Comparison of ENCODE assay signal across 8 mouse cellular contexts in the genomic region with DNA sequence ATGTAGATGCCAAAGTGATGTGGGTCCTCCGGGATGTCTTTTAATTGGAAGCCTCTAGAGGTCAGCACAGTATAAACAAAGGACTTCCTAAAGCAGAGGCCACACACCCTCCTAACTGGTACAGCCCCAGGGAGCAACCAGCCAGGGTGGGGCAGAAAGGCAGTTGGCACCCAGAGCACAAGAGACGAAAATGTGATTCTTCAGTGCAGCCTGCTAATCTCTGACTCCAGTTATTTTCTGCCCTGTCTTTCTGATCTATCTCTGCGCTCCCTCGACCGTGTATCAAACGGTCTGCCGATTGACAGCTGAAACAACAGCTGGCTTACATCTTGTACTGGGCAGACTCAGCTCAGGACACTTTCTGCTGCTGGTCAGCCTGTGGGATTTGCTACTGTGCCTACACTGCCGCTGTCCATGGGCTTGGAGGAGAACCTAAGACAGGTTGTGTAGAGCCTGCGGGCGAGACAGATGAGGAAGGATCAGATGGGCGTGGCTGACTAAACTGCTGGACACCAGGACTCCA. TPM values are rescaled to one million over a fixed set of nuclear protein-coding genes. Genes with fewer than 3 reads are reported as not detected.
DNase-seq lines count a peak whose midpoint lies in the region; ATAC-seq and TF ChIP-seq lines count a peak whose summit lies in the region.

No protein-coding gene starts in this region.

- peak; percentile 83 for ATAC-seq in forebrain, embryonic 13.5 days
- peak; percentile 79 for ATAC-seq in hindbrain, embryonic 14.5 days (ENCODE audit: low FRiP score)
- peak; percentile 96 for ATAC-seq in megakaryocyte-erythroid progenitor cell, adult 5-6 weeks (replicated peaks; ENCODE audit: low FRiP score, low TSS enrichment, poor library complexity, severe bottlenecking)

- peak; percentile 62 for DNase-seq in left cerebral cortex, adult 11 months (ENCODE audit: low spot score)
- DNase-seq in left cerebral cortex, postnatal 36 days (ENCODE audit: low spot score in 2 of 2), result no peak
- DNase-seq in brain, adult 2 months (ENCODE audit: low read depth, low spot score), result peak; percentile 79
- DNase-seq in hindbrain, embryonic 14.5 days (ENCODE audit: low spot score), result peak; percentile 59
- DNase-seq in left cerebral cortex, postnatal 4 days, result peak; percentile 64
- DNase-seq in spleen, adult 2 months (ENCODE audit: low read depth in 1 of 2, low spot score in 2 of 2), result peak; percentile 53 to 64

- H3K9ac ChIP-seq in forebrain, embryonic 13.5 days, result no peak overlapping the region
- peak overlapping the region; percentile 26; the same call in 1 of the 2 replicates for H3K9ac ChIP-seq in hindbrain, embryonic 14.5 days

- TF ChIP-seq POLR2A in spleen, adult 2 months (IDR thresholded peaks at IDR 0.05; ENCODE audit: low read depth, low read length), result no peak

- H3K4me3 ChIP-seq in forebrain, embryonic 13.5 days, result no peak overlapping the region
- H3K4me3 ChIP-seq in hindbrain, embryonic 14.5 days (replicated peaks; ENCODE audit: low read length), result no peak overlapping the region
- no peak overlapping the region for H3K4me3 ChIP-seq in spleen, adult 2 months (ENCODE audit: extremely low read depth, insufficient read depth, insufficient read length)

- peak overlapping the region; percentile 86 for H3K27ac ChIP-seq in forebrain, embryonic 13.5 days
- no peak overlapping the region for H3K27ac ChIP-seq in hindbrain, embryonic 14.5 days
- H3K27ac ChIP-seq in spleen, adult 2 months (ENCODE audit: insufficient read depth, low read length), result no peak overlapping the region; the same call in 1 of the 2 replicates

- peaks cover 2% of the 10 kb centered on the region; the same call in 1 of the 2 replicates for H3K27me3 ChIP-seq in forebrain, embryonic 13.5 days
- no peaks in the 10 kb centered on the region for H3K27me3 ChIP-seq in hindbrain, embryonic 14.5 days (ENCODE audit: control insufficient read depth, insufficient read depth, low read length)
- H3K27me3 ChIP-seq in spleen, adult 2 months (ENCODE audit: control insufficient read depth, insufficient read depth, low read length), result no peaks in the 10 kb centered on the region

- intact Hi-C loops in left cerebral cortex, postnatal 36 days (cut with DNase I), result loop anchor here (10.0 kb wide), 2 partner anchors 309 to 459 kb away; no protein-coding TSS in a partner anchor
- intact Hi-C loops in left cerebral cortex, postnatal 4 days (cut with DNase I), result loop anchor here (10.0 kb wide), 1 partner anchor 289 kb away; a partner anchor contains a TSS

- peaks cover 41% of the 10 kb centered on the region for H3K4me1 ChIP-seq in forebrain, embryonic 13.5 days
- H3K4me1 ChIP-seq in hindbrain, embryonic 14.5 days (replicated peaks; ENCODE audit: control insufficient read depth, insufficient read depth, low read length), result peaks cover 17% of the 10 kb centered on the region
- H3K4me1 ChIP-seq in spleen, adult 2 months (ENCODE audit: control insufficient read depth, insufficient read depth, insufficient read length), result peaks cover 3% of the 10 kb centered on the region; the same call in 1 of the 2 replicates

- 0 out of 2 replicates have a peak, but pooled peaks cover 4% of the 10 kb centered on the region for H3K9me3 ChIP-seq in forebrain, embryonic 13.5 days (replicated peaks)
- peaks cover 7% of the 10 kb centered on the region for H3K9me3 ChIP-seq in hindbrain, embryonic 14.5 days (ENCODE audit: control insufficient read depth, low read length)

- 23% methylated on average over 11 of the region's 11 CpGs for WGBS in forebrain, embryonic 13.5 days
- WGBS in hindbrain, embryonic 14.5 days, result 29% methylated on average over 11 of the region's 11 CpGs
- WGBS in spleen, adult 2 months, result 29% methylated on average over 11 of the region's 11 CpGs

- peak overlapping the region; percentile 42 for H3K4me2 ChIP-seq in forebrain, embryonic 13.5 days
- H3K4me2 ChIP-seq in hindbrain, embryonic 14.5 days (replicated peaks), result peak overlapping the region; percentile 34

- TF ChIP-seq CTCF in spleen, adult 2 months (IDR thresholded peaks at IDR 0.05; ENCODE audit: extremely low read depth, insufficient read depth, insufficient read length, insufficient replicate concordance), result peak; percentile 56; the same call in 1 of the 2 replicates

- no peaks in the 10 kb centered on the region for H3K36me3 ChIP-seq in forebrain, embryonic 13.5 days (ENCODE audit: poor library complexity, severe bottlenecking)
- 0 out of 2 replicates have a peak, but pooled peaks cover 2% of the 10 kb centered on the region for H3K36me3 ChIP-seq in hindbrain, embryonic 14.5 days (replicated peaks; ENCODE audit: control insufficient read depth, insufficient read depth)
- no peaks in the 10 kb centered on the region for H3K36me3 ChIP-seq in spleen, adult 2 months (ENCODE audit: control insufficient read depth, insufficient read depth, low read length)

RNA-seq across cellular contexts. Expression of a gene that starts 24.0 kb away (rescaled TPM):
- 10 to 100 TPM; 93.9 to 96.4 TPM for total RNA-seq in left cerebral cortex, postnatal 36 days (2021)
- 54.3 and 55.7 TPM in 2 replicates for polyA plus RNA-seq in forebrain, embryonic 13.5 days (2015; fragmentation: Nextera tagmentation; extraction: Ambion mirVana)
- 101 and 123 TPM in 2 replicates for polyA plus RNA-seq in hindbrain, embryonic 14.5 days (2014; fragmentation: Nextera tagmentation; extraction: Ambion mirVana)
- 100 to 1,000 TPM; 269 to 288 TPM for total RNA-seq in left cerebral cortex, postnatal 4 days (2021)
- 2.0 and 2.1 TPM in 2 replicates for total RNA-seq in megakaryocyte-erythroid progenitor cell, adult 5-6 weeks (2014; fragmentation: Nextera tagmentation)
- total RNA-seq in megakaryocyte-erythroid progenitor cell, adult 5-6 weeks (2017), result 0.57 and 1.9 TPM in 2 replicates
- 5.1 and 5.9 TPM in 2 replicates for polyA plus RNA-seq in spleen, adult 2 months (2012; rRNA removed)

Comparison
In these comparisons a context has a peak if more than half of its experiments do, and no peak if none do; other contexts are left out.
1. DNase-seq: peak in left cerebral cortex, adult 11 months (single experiment), brain, adult 2 months (single experiment), hindbrain, embryonic 14.5 days (single experiment), left cerebral cortex, postnatal 4 days (single experiment) and spleen, adult 2 months (2 of 2); none in left cerebral cortex, postnatal 36 days (0 of 2).
2. RNA of a gene that starts 24.0 kb away (total RNA-seq): 269 to 288 TPM in left cerebral cortex, postnatal 4 days and 93.9 to 96.4 TPM in left cerebral cortex, postnatal 36 days; 0.57 to 2.1 TPM in megakaryocyte-erythroid progenitor cell, adult 5-6 weeks; every median in the first group is over 10 times any median in the second.
3. Peak in every context shown above with its lines, with median percentiles within 50 percentile points of each other: ATAC-seq.